Mouse (Mus musculus): ENCODE results near the gene Fzd2. TPM values are rescaled to one million over a fixed set of nuclear protein-coding genes. Genes with fewer than 3 reads are reported as not detected.
A peak's percentile ranks its signal among the peaks of the same experiment; 100 is the strongest.

The Fzd2 gene
- total and polyA plus RNA-seq, 3 experiments, result not detected

DNA sequence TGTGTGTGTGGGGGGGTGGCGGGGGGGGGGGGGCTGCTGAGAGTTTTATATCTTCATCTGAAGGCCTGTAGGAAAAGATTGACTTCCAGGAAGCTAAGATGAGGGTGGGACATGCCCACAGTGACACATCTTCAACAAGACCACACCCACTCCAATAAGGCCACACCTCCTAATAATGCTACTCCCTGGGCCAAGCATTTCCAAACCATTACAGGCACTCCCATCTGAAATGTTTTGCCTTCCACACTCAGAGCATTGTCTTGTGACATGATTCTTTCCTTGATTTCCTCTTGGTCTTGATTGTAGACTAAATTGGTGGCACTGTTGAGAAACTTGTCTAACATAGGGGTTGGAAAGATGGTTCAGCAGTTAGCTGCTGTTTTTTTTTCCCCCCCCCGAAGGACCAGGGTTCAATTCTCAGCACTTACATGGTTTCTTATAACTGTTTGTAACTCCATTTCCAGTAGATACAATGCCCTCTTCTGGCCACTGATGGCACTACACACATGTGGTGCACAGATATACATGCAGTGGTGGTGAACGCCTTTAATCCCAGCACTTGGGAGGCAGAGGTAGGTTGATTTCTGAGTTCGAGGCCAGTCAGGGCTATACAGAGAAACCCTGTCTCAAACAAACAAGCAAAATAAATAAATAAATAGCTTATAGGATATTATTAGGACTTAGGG, 17.6 kb upstream of the Fzd2 start:
- no peak overlapping the region for H3K4me3 ChIP-seq (ENCODE audit: control insufficient read depth in 1 of 2, insufficient read depth in 1 of 2, low read depth in 2 of 2, low read length in 2 of 2)
- no peaks in the 10 kb centered on the region for H3K4me1 ChIP-seq (ENCODE audit: control insufficient read depth in 1 of 2, insufficient read depth in 2 of 2, low read length in 2 of 2)
- no peaks in the 10 kb centered on the region for H3K36me3 ChIP-seq (ENCODE audit: control insufficient read depth in 1 of 2, insufficient read depth in 2 of 2, low read length in 2 of 2)
- H3K9ac ChIP-seq (ENCODE audit: control insufficient read depth, low read depth, low read length, poor library complexity, severe bottlenecking), result no peak overlapping the region
- H3K27ac ChIP-seq (ENCODE audit: control insufficient read depth, low read depth, low read length), result no peak overlapping the region
- H3K79me2 ChIP-seq (ENCODE audit: control insufficient read depth, insufficient read depth, low read length, poor library complexity), result no peaks in the 10 kb centered on the region
- no peaks in the 10 kb centered on the region for H3K9me3 ChIP-seq (replicated peaks; ENCODE audit: insufficient read depth, low read length)
- peak; percentile 7 to 26 (median 14); a peak in 2 of 6 replicates for TF ChIP-seq CTCF (IDR thresholded peaks at IDR 0.05 in 2 of 3, conservative IDR thresholded peaks at IDR 0.05 in 1 of 3; ENCODE audit: control insufficient read depth in 1 of 3, insufficient read depth in 1 of 3, low read depth in 2 of 3, low read length in 3 of 3, poor library complexity in 1 of 3, severe bottlenecking in 1 of 3)
- no peak for TF ChIP-seq GABPA (IDR thresholded peaks at IDR 0.05; ENCODE audit: low read depth, low read length)
- peak; percentile 47 for DNase-seq (ENCODE audit: low read depth, low spot score)
- H3K27me3 ChIP-seq (ENCODE audit: control insufficient read depth in 1 of 2, insufficient read depth in 2 of 2, low read length in 2 of 2), result peaks cover 24 to 42% of the 10 kb centered on the region in 2 experiments

DNA sequence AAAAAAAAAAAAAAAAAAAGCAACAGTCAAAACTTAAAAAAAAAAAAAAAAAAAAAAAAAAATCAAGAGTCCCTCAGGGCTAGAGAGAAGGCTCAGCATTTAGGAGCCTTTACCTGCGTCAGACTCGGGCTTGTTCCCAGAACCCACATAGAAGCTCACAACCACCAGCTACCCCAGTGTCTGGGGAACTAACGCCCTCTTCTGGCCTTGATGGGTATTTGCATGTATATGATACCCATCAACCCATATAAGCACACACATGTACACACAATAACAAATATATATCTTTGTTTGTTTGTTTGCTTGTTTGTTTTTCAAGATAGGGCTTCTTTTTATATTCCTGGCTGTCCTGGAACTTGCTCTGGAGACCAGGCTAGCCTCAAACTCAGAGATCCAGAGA, 16.6 kb upstream of the Fzd2 start:
- no peak overlapping the region for H3K4me3 ChIP-seq (ENCODE audit: control insufficient read depth in 1 of 2, insufficient read depth in 1 of 2, low read depth in 2 of 2, low read length in 2 of 2)
- no peak for DNase-seq (ENCODE audit: low read depth, low spot score)
- TF ChIP-seq POLR2AphosphoS2 (IDR thresholded peaks at IDR 0.05; ENCODE audit: low read length) (no peak), SMC3 (IDR thresholded peaks at IDR 0.05; ENCODE audit: low read depth, low read length) (peak; percentile 15; the same call in 1 of the 2 replicates), CTCF (IDR thresholded peaks at IDR 0.05 in 2 of 3, conservative IDR thresholded peaks at IDR 0.05 in 1 of 3; ENCODE audit: control insufficient read depth in 1 of 3, insufficient read depth in 1 of 3, low read depth in 2 of 3, low read length in 3 of 3, poor library complexity in 1 of 3, severe bottlenecking in 1 of 3) (peak in 2 of 3 experiments; percentile 20 to 34; a peak in 3 of 6 replicates), RAD21 (IDR thresholded peaks at IDR 0.05; ENCODE audit: low read depth, low read length) (peak; percentile 7; the same call in 1 of the 2 replicates)
- H3K36me3 ChIP-seq (ENCODE audit: control insufficient read depth in 1 of 2, insufficient read depth in 2 of 2, low read length in 2 of 2), result no peaks in the 10 kb centered on the region
- no peak overlapping the region for H3K27ac ChIP-seq (ENCODE audit: control insufficient read depth, low read depth, low read length)
- H3K9me3 ChIP-seq (replicated peaks; ENCODE audit: insufficient read depth, low read length), result no peaks in the 10 kb centered on the region
- no peaks in the 10 kb centered on the region for H3K4me1 ChIP-seq (ENCODE audit: control insufficient read depth in 1 of 2, insufficient read depth in 2 of 2, low read length in 2 of 2)
- no peak overlapping the region for H3K9ac ChIP-seq (ENCODE audit: control insufficient read depth, low read depth, low read length, poor library complexity, severe bottlenecking)
- no peaks in the 10 kb centered on the region for H3K79me2 ChIP-seq (ENCODE audit: control insufficient read depth, insufficient read depth, low read length, poor library complexity)
- peaks cover 20 to 38% of the 10 kb centered on the region in 2 experiments for H3K27me3 ChIP-seq (ENCODE audit: control insufficient read depth in 1 of 2, insufficient read depth in 2 of 2, low read length in 2 of 2)

DNA sequence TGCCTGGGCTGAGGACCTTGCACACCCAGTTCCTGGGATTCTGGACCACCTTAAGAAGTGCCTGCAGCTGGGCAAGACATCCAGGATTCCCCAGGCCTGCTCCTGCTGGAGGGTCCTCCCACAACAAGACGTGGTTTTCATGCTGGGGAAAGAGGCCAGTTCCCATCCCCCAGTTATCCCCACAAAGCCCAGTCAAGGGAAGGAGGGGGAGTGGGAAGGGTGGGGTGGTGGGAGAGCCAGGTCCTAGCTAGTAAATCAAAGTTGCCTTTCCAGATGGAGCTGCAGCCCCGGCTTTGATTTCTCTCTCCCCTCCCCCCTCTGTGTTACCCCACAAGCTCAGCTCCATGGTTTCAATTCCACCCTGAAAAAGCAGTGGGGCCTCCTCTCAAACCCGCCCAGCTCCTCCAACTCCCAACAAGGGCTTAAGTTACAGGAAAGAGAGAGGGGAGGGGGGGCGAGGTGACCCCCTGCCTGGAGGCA, 8.8 kb upstream of the Fzd2 start:
- no peak overlapping the region for H3K4me3 ChIP-seq (ENCODE audit: control insufficient read depth in 1 of 2, insufficient read depth in 1 of 2, low read depth in 2 of 2, low read length in 2 of 2)
- H3K9me3 ChIP-seq (replicated peaks; ENCODE audit: insufficient read depth, low read length), result no peaks in the 10 kb centered on the region
- no peaks in the 10 kb centered on the region for H3K4me1 ChIP-seq (ENCODE audit: control insufficient read depth in 1 of 2, insufficient read depth in 2 of 2, low read length in 2 of 2)
- no peak overlapping the region for H3K9ac ChIP-seq (ENCODE audit: control insufficient read depth, low read depth, low read length, poor library complexity, severe bottlenecking)
- TF ChIP-seq JUND (IDR thresholded peaks at IDR 0.05; ENCODE audit: low read depth, low read length), result no peak
- TF ChIP-seq ZNF384 (IDR thresholded peaks at IDR 0.05; ENCODE audit: low read depth, low read length), result no peak
- TF ChIP-seq SIN3A (IDR thresholded peaks at IDR 0.05; ENCODE audit: low read length), result no peak
- no peak for TF ChIP-seq RCOR1 (IDR thresholded peaks at IDR 0.05; ENCODE audit: low read depth, low read length)
- TF ChIP-seq GATA1 (IDR thresholded peaks at IDR 0.05; ENCODE audit: low read depth, low read length), result no peak
- no peak for TF ChIP-seq SMC3 (IDR thresholded peaks at IDR 0.05; ENCODE audit: low read depth, low read length)
- TF ChIP-seq MAFK (IDR thresholded peaks at IDR 0.05; ENCODE audit: borderline replicate concordance, low read depth, low read length), result no peak
- no peak for TF ChIP-seq E2F4 (IDR thresholded peaks at IDR 0.05; ENCODE audit: borderline replicate concordance, low read depth, low read length)
- no peak for TF ChIP-seq MXI1 (IDR thresholded peaks at IDR 0.05; ENCODE audit: low read depth, low read length)
- TF ChIP-seq ELF1 (IDR thresholded peaks at IDR 0.05; ENCODE audit: low read depth, low read length), result no peak
- no peak for TF ChIP-seq MAX (IDR thresholded peaks at IDR 0.05; ENCODE audit: low read length)
- no peak for TF ChIP-seq POLR2AphosphoS2 (IDR thresholded peaks at IDR 0.05; ENCODE audit: low read length)
- no peak for TF ChIP-seq TAL1 (IDR thresholded peaks at IDR 0.05; ENCODE audit: low read length)
- TF ChIP-seq MYB (IDR thresholded peaks at IDR 0.05; ENCODE audit: low read depth, low read length), result no peak
- no peak for TF ChIP-seq EP300 (IDR thresholded peaks at IDR 0.05; ENCODE audit: low read depth in 1 of 2, low read length in 2 of 2)
- no peak for TF ChIP-seq CHD1 (IDR thresholded peaks at IDR 0.05; ENCODE audit: low read depth, low read length)
- TF ChIP-seq USF1 (IDR thresholded peaks at IDR 0.05; ENCODE audit: low read depth, low read length), result no peak
- DNase-seq (ENCODE audit: low read depth, low spot score), result no peak
- H3K79me2 ChIP-seq (ENCODE audit: control insufficient read depth, insufficient read depth, low read length, poor library complexity), result no peaks in the 10 kb centered on the region
- no peak overlapping the region for H3K27ac ChIP-seq (ENCODE audit: control insufficient read depth, low read depth, low read length)
- peaks cover 28 to 31% of the 10 kb centered on the region in 2 experiments for H3K27me3 ChIP-seq (ENCODE audit: control insufficient read depth in 1 of 2, insufficient read depth in 2 of 2, low read length in 2 of 2)
- H3K36me3 ChIP-seq (ENCODE audit: control insufficient read depth in 1 of 2, insufficient read depth in 2 of 2, low read length in 2 of 2), result no peaks in the 10 kb centered on the region

Measured in MEL (cell line).